Mouse (Mus musculus) heart, adult 2 months (tissue): ENCODE measurements around the gene Pogz.
"Not testable (repeated sequence)": the region's sequence is repeated elsewhere in the genome, so short reads cannot be mapped to it uniquely, and the experiment has no call there.

Experiments used
- CTCF ChIP-seq: fragments of 200-600 bp; IDR thresholded peaks from 2 replicates; pipeline ENCODE4 v1.8.1; 2022; ENCODE audit warnings: antibody characterized with exemption, mild to moderate bottlenecking, moderate library complexity
- POLR2A ChIP-seq: fragments of 200-500 bp; IDR thresholded peaks from 2 replicates; pipeline ENCODE4 v1.6.1; 2011; ENCODE audit warnings: mild to moderate bottlenecking, low read depth, low read length, control low read depth; ENCODE audit not compliant: insufficient read depth

DNA sequence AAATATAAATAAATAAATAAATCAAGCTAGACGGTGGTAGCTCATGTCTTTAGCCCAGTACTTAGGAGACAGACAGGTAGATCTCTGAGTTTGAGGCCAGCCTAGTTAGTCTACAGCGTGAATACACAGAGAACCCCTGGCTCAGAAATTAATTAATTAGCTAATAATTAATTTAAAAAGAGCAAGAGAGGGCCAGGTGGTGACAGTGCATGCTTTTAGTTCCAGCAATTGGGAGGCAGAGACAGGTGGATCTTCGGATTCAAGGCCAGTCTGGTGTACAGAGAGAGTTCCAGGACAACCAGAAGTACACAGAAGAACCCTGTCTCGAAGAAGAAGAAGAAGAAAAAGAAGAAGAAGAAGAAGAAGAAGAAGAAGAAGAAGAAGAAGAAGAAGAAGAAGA is 91.6 kb downstream of the Pogz start:
- not testable (repeated sequence) for TF ChIP-seq CTCF, POLR2A
